Mouse (Mus musculus) midbrain, embryonic 12.5 days (tissue): ENCODE measurements around the gene Glis3. TPM values are rescaled to one million over a fixed set of nuclear protein-coding genes. Genes with fewer than 3 reads are reported as not detected.

Experiments
- ATAC-seq: fragments of 200-750 bp; cut with Nextera tagmentation; 2 replicates; pipeline ENCODE4 v1.8.0; 2017; ENCODE audit warnings: low read depth, moderate TSS enrichment, moderate library complexity; ENCODE audit not compliant: low FRiP score
- H3K27ac ChIP-seq: fragments of 300-500 bp; sonication (generic); replicated peaks from 2 replicates; pipeline ENCODE4 v1.5.1; 2016; ENCODE audit warnings: mild to moderate bottlenecking
- H3K27me3 ChIP-seq: fragments of 300-500 bp; sonication (generic); 2 replicates; pipeline ENCODE4 v1.6.1; 2016; ENCODE audit warnings: mild to moderate bottlenecking
- H3K36me3 ChIP-seq: fragments of 300-500 bp; sonication (generic); 2 replicates; pipeline ENCODE4 v1.6.1; 2016
- H3K4me1 ChIP-seq: fragments of 300-500 bp; sonication (generic); 2 replicates; pipeline ENCODE4 v1.6.1; 2016
- H3K4me2 ChIP-seq: fragments of 300-500 bp; sonication (generic); replicated peaks from 2 replicates; pipeline ENCODE4 v1.6.1; 2016; ENCODE audit warnings: mild to moderate bottlenecking, moderate library complexity
- H3K4me3 ChIP-seq: fragments of 300-500 bp; sonication (generic); 2 replicates; pipeline ENCODE4 v1.5.1; 2016; ENCODE audit warnings: mild to moderate bottlenecking
- H3K9ac ChIP-seq: fragments of 300-500 bp; sonication (generic); replicated peaks from 2 replicates; pipeline ENCODE4 v1.6.1; 2016; ENCODE audit warnings: mild to moderate bottlenecking, moderate library complexity
- H3K9me3 ChIP-seq: fragments of 300-500 bp; sonication (generic); 2 replicates; pipeline ENCODE4 v1.6.1; 2016; ENCODE audit warnings: mild to moderate bottlenecking
- WGBS: fragments of 180-500 bp; shearing (Covaris S2); methylation state at CpG from one replicate; pipeline ENCODE4 v1.1.7; 2016; 5-methylcytosine and 5-hydroxymethylcytosine counted together
- polyA plus RNA-seq: library from polyadenylated mRNA; unstranded; fragments of >200 nt; fragmentation: Nextera tagmentation; extraction: Ambion mirVana; gene quantifications from 2 replicates; pipeline ENCODE4 v1.2.1, GENCODE M21; 2016

The Glis3 gene
- polyA plus RNA-seq, 1 experiment from 2014 or later: 3.5 TPM

DNA sequence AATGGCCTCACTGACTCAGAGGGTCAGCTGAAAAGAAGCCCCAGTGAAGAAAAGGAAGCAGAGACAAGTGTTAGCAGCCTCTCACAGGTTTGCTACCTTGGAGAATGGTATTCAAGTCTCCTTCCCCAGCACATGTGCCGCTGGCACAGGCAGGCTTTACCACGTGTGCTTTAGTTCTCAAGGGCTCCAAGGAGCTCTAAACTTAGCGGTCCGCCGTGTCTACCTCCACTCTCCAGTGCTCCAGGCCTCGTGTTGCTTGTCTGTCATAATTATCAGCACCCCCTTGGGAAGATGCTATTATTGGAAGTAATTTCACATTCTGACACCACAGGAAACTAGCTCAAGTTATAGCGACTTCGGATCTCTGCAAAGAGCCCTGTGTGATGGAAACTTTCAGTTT is 344.0 kb downstream of the Glis3 start:
- ATAC-seq: no peak
- Histone ChIP-seq H3K4me2 (no peak overlapping the region), H3K27ac (no peak overlapping the region), H3K9me3 (no peaks in the 10 kb centered on the region), H3K9ac (no peak overlapping the region), H3K4me3 (no peak overlapping the region), H3K36me3 (no peaks in the 10 kb centered on the region), H3K4me1 (peaks cover 36% of the 10 kb centered on the region), H3K27me3 (peaks cover 79% of the 10 kb centered on the region)
- 49% methylated on average over 8 of the region's 8 CpGs for WGBS

DNA sequence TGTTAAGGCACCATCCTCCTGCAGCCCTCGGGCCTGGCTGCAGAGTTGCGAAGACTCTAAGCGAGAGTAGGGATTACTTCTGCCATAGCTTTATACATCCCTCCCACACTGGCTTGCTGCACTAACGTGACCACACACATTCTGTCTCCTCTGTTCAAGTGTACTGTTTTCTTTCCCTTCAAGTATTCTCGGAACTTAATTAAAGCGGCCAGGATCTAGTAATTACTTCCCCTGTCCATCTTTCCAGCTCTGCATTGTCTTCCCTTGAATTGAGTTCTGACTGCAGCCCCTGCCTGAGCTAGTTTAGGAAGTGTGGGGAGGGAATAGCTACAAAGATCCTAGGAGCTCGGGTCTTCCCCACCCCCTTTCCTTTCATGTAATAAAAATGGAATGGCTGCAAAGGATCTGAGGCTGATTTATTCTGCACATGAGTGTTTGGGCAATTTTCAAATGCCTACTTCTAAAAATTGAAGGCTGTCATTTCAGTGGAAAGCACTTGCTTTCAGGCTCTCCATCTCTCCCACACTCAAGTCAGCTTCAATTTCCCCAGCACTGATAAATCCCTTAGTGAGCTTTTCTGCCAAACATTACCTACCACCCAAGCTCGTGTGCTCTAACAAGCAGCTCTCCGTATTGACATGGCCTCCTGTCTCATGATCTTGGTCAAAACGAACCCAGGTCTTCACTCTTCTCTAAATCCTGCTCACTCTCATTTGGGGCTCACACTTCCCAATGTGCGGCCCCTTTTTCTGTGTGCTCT is 346.7 kb downstream of the Glis3 start:
- Histone ChIP-seq H3K4me3 (no peak overlapping the region), H3K9me3 (no peaks in the 10 kb centered on the region), H3K36me3 (no peaks in the 10 kb centered on the region), H3K27me3 (peaks cover 74% of the 10 kb centered on the region), H3K4me1 (peaks cover 39% of the 10 kb centered on the region), H3K27ac (no peak overlapping the region), H3K4me2 (0 out of 2 replicates have a peak overlapping the region, but pooled peaks have one; percentile 5), H3K9ac (no peak overlapping the region)
- 20% methylated on average over 11 of the region's 11 CpGs for WGBS
- ATAC-seq: 0 out of 2 replicates have a peak, but pooled peaks have one; percentile 28

- no peak overlapping the region for H3K27ac ChIP-seq
- H3K4me2 ChIP-seq: no peak overlapping the region
- H3K9ac ChIP-seq: no peak overlapping the region
- no peaks in the 10 kb centered on the region for H3K9me3 ChIP-seq
- peaks cover 71% of the 10 kb centered on the region for H3K27me3 ChIP-seq
- peaks cover 15% of the 10 kb centered on the region for H3K4me1 ChIP-seq
- WGBS: 40% methylated on average over 16 of the region's 16 CpGs
- no peaks in the 10 kb centered on the region for H3K36me3 ChIP-seq
- ATAC-seq: no peak
- H3K4me3 ChIP-seq: no peak overlapping the region
Observed at GRCm38 (mm10) chr19:28328444-28329110, 351.3 kb downstream of the Glis3 start.

DNA sequence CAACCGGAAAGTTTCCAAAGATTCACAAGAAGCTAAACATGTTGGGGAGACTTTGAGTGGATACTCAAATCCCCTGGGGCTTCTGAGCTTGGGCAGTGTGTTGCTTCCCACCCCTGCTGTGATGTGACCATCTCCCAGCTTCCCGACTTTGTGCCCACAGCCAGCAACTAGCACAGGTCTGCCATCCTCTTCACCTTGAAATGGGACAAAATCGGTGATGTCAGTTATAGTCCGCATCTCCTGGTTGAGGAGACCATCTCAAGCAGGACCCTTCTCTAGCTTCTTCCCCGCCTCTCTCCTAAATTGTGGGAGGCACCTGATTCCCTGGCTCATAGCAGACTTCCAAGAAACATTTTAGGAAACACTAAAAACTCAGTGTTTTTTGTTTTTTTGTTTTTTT is 352.3 kb downstream of the Glis3 start:
- no peak for ATAC-seq
- peaks cover 61% of the 10 kb centered on the region for H3K27me3 ChIP-seq
- peaks cover 4% of the 10 kb centered on the region for H3K4me1 ChIP-seq
- no peak overlapping the region for H3K27ac ChIP-seq
- H3K36me3 ChIP-seq: no peaks in the 10 kb centered on the region
- no peak overlapping the region for H3K4me3 ChIP-seq
- 92% methylated on average over 5 of the region's 5 CpGs for WGBS
- H3K9me3 ChIP-seq: no peaks in the 10 kb centered on the region
- H3K9ac ChIP-seq: no peak overlapping the region
- no peak overlapping the region for H3K4me2 ChIP-seq

GRCm38 (mm10) chr19:28306036-28306435 is 373.8 kb downstream of the Glis3 start:
- 0 out of 2 replicates have a peak overlapping the region, but pooled peaks have one; percentile 47 for H3K27ac ChIP-seq
- WGBS: 47% methylated on average over 6 of the region's 6 CpGs

GRCm38 (mm10) chr19:28305510-28305909 is 374.4 kb downstream of the Glis3 start:
- Histone ChIP-seq H3K9me3 (no peaks in the 10 kb centered on the region), H3K9ac (no peak overlapping the region), H3K27me3 (peaks cover 43% of the 10 kb centered on the region), H3K4me1 (peaks cover 17% of the 10 kb centered on the region), H3K36me3 (no peaks in the 10 kb centered on the region), H3K27ac (no peak overlapping the region), H3K4me2 (no peak overlapping the region), H3K4me3 (no peak overlapping the region)
- ATAC-seq: no peak
- 43% methylated on average over 4 of the region's 4 CpGs for WGBS

More at GRCm38 (mm10) chr19:28306036-28306435, 373.8 kb downstream of the Glis3 start:
- Histone ChIP-seq H3K36me3 (no peaks in the 10 kb centered on the region), H3K4me2 (no peak overlapping the region), H3K9ac (no peak overlapping the region), H3K9me3 (no peaks in the 10 kb centered on the region), H3K27me3 (peaks cover 40% of the 10 kb centered on the region), H3K4me1 (peaks cover 17% of the 10 kb centered on the region), H3K4me3 (no peak overlapping the region)
- no peak for ATAC-seq

DNA sequence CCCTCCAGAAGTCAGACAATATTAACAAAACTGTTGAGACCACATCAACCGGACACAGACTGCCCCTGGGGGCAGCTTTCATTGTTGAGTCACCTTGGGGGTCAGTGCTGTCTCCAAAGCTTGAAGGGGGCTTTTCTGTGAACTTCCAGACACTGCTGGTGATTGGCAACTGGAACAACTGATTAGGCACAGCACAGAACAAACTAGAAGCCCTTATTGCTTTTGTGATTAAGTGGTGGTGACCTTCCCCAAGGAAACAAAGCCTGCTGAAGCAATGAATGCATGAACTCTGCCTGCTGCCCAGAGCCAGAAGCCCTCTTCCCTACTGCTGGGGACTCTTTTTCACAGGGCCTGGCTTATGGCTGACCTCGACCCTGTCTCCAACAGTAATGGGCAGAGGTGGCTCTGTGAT is 377.0 kb downstream of the Glis3 start:
- H3K4me1 ChIP-seq: peaks cover 22% of the 10 kb centered on the region
- peak; percentile 52 for ATAC-seq
- H3K4me3 ChIP-seq: no peak overlapping the region

DNA sequence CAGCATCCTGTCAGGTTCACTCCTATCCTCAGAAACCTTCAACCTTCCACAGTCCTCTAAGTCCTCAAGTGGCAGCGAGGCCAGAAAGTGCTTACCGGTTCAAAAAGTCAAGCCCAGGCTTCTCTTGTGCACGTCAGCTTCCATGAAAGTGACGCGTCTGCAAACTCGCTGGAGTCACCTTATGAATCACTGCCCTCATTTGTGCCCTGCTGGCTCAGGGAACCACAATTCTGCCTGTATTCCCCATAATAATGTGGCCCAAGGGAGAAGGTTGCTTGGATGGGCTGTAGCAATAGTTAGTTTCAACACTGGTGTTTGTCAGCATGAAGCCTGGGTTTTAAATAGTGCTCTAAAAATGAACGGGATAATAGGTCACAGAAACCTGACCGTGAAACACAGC is 379.7 kb downstream of the Glis3 start:
- Histone ChIP-seq H3K4me3 (no peak overlapping the region), H3K9me3 (no peaks in the 10 kb centered on the region; the same call in 1 of the 2 replicates), H3K9ac (no peak overlapping the region), H3K4me1 (peaks cover 12% of the 10 kb centered on the region), H3K4me2 (no peak overlapping the region), H3K27ac (no peak overlapping the region), H3K27me3 (peaks cover 53% of the 10 kb centered on the region), H3K36me3 (no peaks in the 10 kb centered on the region)
- no peak for ATAC-seq
- WGBS: 88% methylated on average over 8 of the region's 8 CpGs

More for the DNA sequence above, 377.0 kb downstream of the Glis3 start:
- no peak overlapping the region for H3K9ac ChIP-seq
- H3K36me3 ChIP-seq: no peaks in the 10 kb centered on the region
- 8% methylated on average over 2 of the region's 2 CpGs for WGBS
- H3K9me3 ChIP-seq: no peaks in the 10 kb centered on the region
- H3K27me3 ChIP-seq: peaks cover 54% of the 10 kb centered on the region
- H3K4me2 ChIP-seq: no peak overlapping the region
- H3K27ac ChIP-seq: no peak overlapping the region

DNA sequence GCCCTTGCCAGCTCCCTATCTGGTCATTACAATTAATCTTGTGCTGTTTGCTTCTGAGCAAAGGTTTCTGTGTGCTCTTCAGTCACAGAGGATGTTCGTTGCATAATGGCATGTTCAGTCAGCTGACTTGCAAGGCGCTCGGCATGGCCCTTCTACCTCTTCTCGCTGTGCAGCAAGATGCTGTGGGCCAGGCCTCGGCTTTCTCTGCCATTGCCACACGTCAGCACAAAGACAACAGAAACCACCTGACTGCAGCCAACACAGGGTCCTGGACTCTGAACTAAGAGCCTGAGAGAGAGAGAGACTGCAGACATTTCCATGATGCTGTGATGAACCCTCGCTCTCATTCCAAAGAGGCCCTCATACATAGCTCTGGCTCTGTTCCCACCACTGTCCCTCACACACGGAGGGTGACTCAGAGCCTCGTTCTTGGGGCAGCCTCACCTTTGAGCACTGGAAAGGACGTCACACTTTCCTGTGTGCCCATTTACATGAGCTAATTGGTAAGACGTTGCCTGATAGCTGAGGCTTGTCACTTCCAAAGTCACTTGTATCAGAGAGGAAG is 380.6 kb downstream of the Glis3 start:
- Histone ChIP-seq H3K4me1 (peaks cover 9% of the 10 kb centered on the region), H3K27ac (no peak overlapping the region), H3K4me2 (no peak overlapping the region), H3K36me3 (no peaks in the 10 kb centered on the region), H3K9ac (no peak overlapping the region), H3K4me3 (no peak overlapping the region), H3K9me3 (no peaks in the 10 kb centered on the region; the same call in 1 of the 2 replicates), H3K27me3 (peaks cover 51% of the 10 kb centered on the region)
- ATAC-seq: no peak
- 76% methylated on average over 11 of the region's 11 CpGs for WGBS

DNA sequence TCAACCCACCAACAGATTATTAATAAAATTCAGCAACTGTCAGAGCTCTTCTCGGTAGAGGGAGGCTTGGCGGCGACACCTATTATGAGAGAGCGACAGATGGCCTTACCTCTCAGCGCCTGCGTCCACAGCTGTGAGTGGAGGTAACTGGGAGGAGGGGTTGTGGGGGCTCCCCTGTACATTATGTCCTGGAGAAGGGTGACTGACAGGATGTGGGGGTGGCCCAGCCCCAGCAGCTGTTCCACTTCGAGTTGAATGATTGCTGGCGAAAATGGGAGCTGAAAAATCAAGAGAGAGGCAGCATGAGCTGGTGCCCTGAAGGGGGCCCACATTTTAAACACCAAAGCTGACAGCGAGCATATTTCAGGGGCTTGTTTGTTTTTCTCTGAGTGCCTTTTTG is 381.2 kb downstream of the Glis3 start:
- Histone ChIP-seq H3K27ac (no peak overlapping the region), H3K4me2 (no peak overlapping the region), H3K4me1 (peaks cover 9% of the 10 kb centered on the region), H3K9me3 (no peaks in the 10 kb centered on the region; the same call in 1 of the 2 replicates), H3K36me3 (no peaks in the 10 kb centered on the region), H3K9ac (no peak overlapping the region), H3K4me3 (no peak overlapping the region), H3K27me3 (peaks cover 44% of the 10 kb centered on the region)
- WGBS: 78% methylated on average over 9 of the region's 9 CpGs
- ATAC-seq: no peak

DNA sequence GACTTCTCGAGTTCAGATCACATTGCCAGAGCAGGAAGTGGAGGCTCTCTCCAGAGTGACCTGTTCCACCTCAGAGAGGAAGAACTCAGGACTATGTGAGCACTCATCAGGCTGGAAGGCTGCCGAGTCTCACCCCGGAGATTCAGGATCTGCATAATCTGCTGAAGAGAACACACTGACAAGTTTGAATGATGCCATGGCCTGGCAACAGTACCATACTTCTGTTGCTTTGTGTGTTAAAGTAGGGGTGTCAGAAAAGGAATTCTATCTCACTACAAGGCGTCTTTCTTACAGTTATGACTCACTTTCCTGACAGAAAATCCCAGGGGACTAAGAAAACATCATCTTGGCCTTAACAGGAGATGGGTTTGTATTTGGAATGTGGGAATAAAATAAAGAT is 388.3 kb downstream of the Glis3 start:
- no peaks in the 10 kb centered on the region for H3K36me3 ChIP-seq
- no peak for ATAC-seq
- WGBS: 87% methylated on average over 4 of the region's 4 CpGs
- no peaks in the 10 kb centered on the region for H3K4me1 ChIP-seq
- H3K9ac ChIP-seq: no peak overlapping the region
- H3K4me2 ChIP-seq: no peak overlapping the region
- H3K9me3 ChIP-seq: no peaks in the 10 kb centered on the region; the same call in 1 of the 2 replicates
- peaks cover 3% of the 10 kb centered on the region for H3K27me3 ChIP-seq
- H3K27ac ChIP-seq: no peak overlapping the region
- H3K4me3 ChIP-seq: no peak overlapping the region

GRCm38 (mm10) chr19:28289457-28289856 is 390.4 kb downstream of the Glis3 start:
- no peaks in the 10 kb centered on the region for H3K36me3 ChIP-seq
- no peaks in the 10 kb centered on the region for H3K4me1 ChIP-seq
- no peak overlapping the region for H3K4me2 ChIP-seq
- 78% methylated on average over 4 of the region's 4 CpGs for WGBS
- H3K9ac ChIP-seq: no peak overlapping the region
- peaks cover 3% of the 10 kb centered on the region for H3K27me3 ChIP-seq
- ATAC-seq: no peak
- no peaks in the 10 kb centered on the region for H3K9me3 ChIP-seq
- H3K27ac ChIP-seq: no peak overlapping the region
- H3K4me3 ChIP-seq: no peak overlapping the region
